Mouse (Mus musculus): ENCODE data around the gene Cep70. TPM values are rescaled to one million over a fixed set of nuclear protein-coding genes. Genes with fewer than 3 reads are reported as not detected.

Gene Cep70
- polyA plus RNA-seq, 1 experiment from 2014 or later: 29.0 TPM

- no peaks in the 10 kb centered on the region for H3K9me3 ChIP-seq
- H3K4me2 ChIP-seq (replicated peaks): no peak overlapping the region
- H3K4me3 ChIP-seq (replicated peaks): no peak overlapping the region
- no peaks in the 10 kb centered on the region for H3K27me3 ChIP-seq (replicated peaks)
- WGBS: 82% methylated on average over 7 of the region's 7 CpGs
- H3K9ac ChIP-seq: no peak overlapping the region
- H3K27ac ChIP-seq: no peak overlapping the region
- no peaks in the 10 kb centered on the region for H3K36me3 ChIP-seq
- ATAC-seq: no peak
- no peaks in the 10 kb centered on the region for H3K4me1 ChIP-seq (replicated peaks)
These were observed 82.2 kb downstream of the Cep70 start for GRCm38 (mm10) chr9:99325208-99325929.

GRCm38 (mm10) chr9:99325961-99326360, 82.8 kb downstream of the Cep70 start:
- WGBS: 77% methylated on average over 4 of the region's 4 CpGs
- Histone ChIP-seq H3K9me3 (no peaks in the 10 kb centered on the region), H3K4me3 (replicated peaks) (no peak overlapping the region), H3K27ac (no peak overlapping the region), H3K4me1 (replicated peaks) (no peaks in the 10 kb centered on the region), H3K9ac (no peak overlapping the region), H3K27me3 (replicated peaks) (no peaks in the 10 kb centered on the region), H3K4me2 (replicated peaks) (no peak overlapping the region), H3K36me3 (no peaks in the 10 kb centered on the region)
- ATAC-seq: no peak

- H3K9ac ChIP-seq: no peak overlapping the region
- no peaks in the 10 kb centered on the region for H3K36me3 ChIP-seq
- H3K4me2 ChIP-seq (replicated peaks): no peak overlapping the region
- no peaks in the 10 kb centered on the region for H3K27me3 ChIP-seq (replicated peaks)
- no peaks in the 10 kb centered on the region for H3K4me1 ChIP-seq (replicated peaks)
- H3K27ac ChIP-seq: no peak overlapping the region
- H3K9me3 ChIP-seq: no peaks in the 10 kb centered on the region
- no peak overlapping the region for H3K4me3 ChIP-seq (replicated peaks)
- 36% methylated on average over 4 of the region's 4 CpGs for WGBS
- no peak for ATAC-seq
These were observed 83.7 kb downstream of the Cep70 start for GRCm38 (mm10) chr9:99326881-99327280.

- H3K9me3 ChIP-seq: no peaks in the 10 kb centered on the region
- no peaks in the 10 kb centered on the region for H3K4me1 ChIP-seq (replicated peaks)
- no peak overlapping the region for H3K9ac ChIP-seq
- no peak for ATAC-seq
- no peaks in the 10 kb centered on the region for H3K27me3 ChIP-seq (replicated peaks)
- WGBS: 81% methylated on average over 4 of the region's 4 CpGs
- no peak overlapping the region for H3K27ac ChIP-seq
- H3K36me3 ChIP-seq: no peaks in the 10 kb centered on the region
- no peak overlapping the region for H3K4me2 ChIP-seq (replicated peaks)
- no peak overlapping the region for H3K4me3 ChIP-seq (replicated peaks)
These were observed 93.4 kb downstream of the Cep70 start for GRCm38 (mm10) chr9:99336538-99336937.

GRCm38 (mm10) chr9:99338293-99338692, 95.1 kb downstream of the Cep70 start:
- H3K4me1 ChIP-seq (replicated peaks): no peaks in the 10 kb centered on the region
- no peak overlapping the region for H3K4me3 ChIP-seq (replicated peaks)
- no peak overlapping the region for H3K27ac ChIP-seq
- H3K9me3 ChIP-seq: no peaks in the 10 kb centered on the region
- no peaks in the 10 kb centered on the region for H3K36me3 ChIP-seq
- no peaks in the 10 kb centered on the region for H3K27me3 ChIP-seq (replicated peaks)
- no peak for ATAC-seq
- no peak overlapping the region for H3K4me2 ChIP-seq (replicated peaks)
- H3K9ac ChIP-seq: no peak overlapping the region
- 100% methylated on average over 1 of the region's 1 CpGs for WGBS

- no peaks in the 10 kb centered on the region for H3K36me3 ChIP-seq
- H3K4me3 ChIP-seq (replicated peaks): no peak overlapping the region
- H3K27me3 ChIP-seq (replicated peaks): no peaks in the 10 kb centered on the region
- ATAC-seq: no peak
- H3K4me1 ChIP-seq (replicated peaks): no peaks in the 10 kb centered on the region
- no peak overlapping the region for H3K4me2 ChIP-seq (replicated peaks)
- no peaks in the 10 kb centered on the region for H3K9me3 ChIP-seq
- no peak overlapping the region for H3K9ac ChIP-seq
- WGBS: 81% methylated on average over 1 of the region's 1 CpGs
- no peak overlapping the region for H3K27ac ChIP-seq
These were observed 96.0 kb downstream of the Cep70 start for GRCm38 (mm10) chr9:99339182-99339581.

- Histone ChIP-seq H3K9me3 (no peaks in the 10 kb centered on the region), H3K36me3 (no peaks in the 10 kb centered on the region), H3K27me3 (replicated peaks) (no peaks in the 10 kb centered on the region), H3K27ac (no peak overlapping the region), H3K4me2 (replicated peaks) (no peak overlapping the region), H3K4me3 (replicated peaks) (no peak overlapping the region), H3K4me1 (replicated peaks) (no peaks in the 10 kb centered on the region), H3K9ac (no peak overlapping the region)
- ATAC-seq: no peak
- 74% methylated on average over 12 of the region's 12 CpGs for WGBS
These were observed 97.0 kb downstream of the Cep70 start for GRCm38 (mm10) chr9:99340126-99340525.

- H3K27ac ChIP-seq: no peak overlapping the region
- H3K4me2 ChIP-seq (replicated peaks): no peak overlapping the region
- H3K36me3 ChIP-seq: no peaks in the 10 kb centered on the region
- H3K4me1 ChIP-seq (replicated peaks): no peaks in the 10 kb centered on the region
- H3K9me3 ChIP-seq: no peaks in the 10 kb centered on the region
- 43% methylated on average over 3 of the region's 3 CpGs for WGBS
- no peak overlapping the region for H3K4me3 ChIP-seq (replicated peaks)
- no peak for ATAC-seq
- no peaks in the 10 kb centered on the region for H3K27me3 ChIP-seq (replicated peaks)
- no peak overlapping the region for H3K9ac ChIP-seq
These were observed 98.4 kb downstream of the Cep70 start for GRCm38 (mm10) chr9:99341600-99341999.

- H3K9me3 ChIP-seq: no peaks in the 10 kb centered on the region
- H3K36me3 ChIP-seq: no peaks in the 10 kb centered on the region
- H3K9ac ChIP-seq: no peak overlapping the region
- no peak overlapping the region for H3K4me3 ChIP-seq (replicated peaks)
- WGBS: 41% methylated on average over 4 of the region's 4 CpGs
- H3K4me2 ChIP-seq (replicated peaks): no peak overlapping the region
- H3K27me3 ChIP-seq (replicated peaks): no peaks in the 10 kb centered on the region
- ATAC-seq: no peak
- no peak overlapping the region for H3K27ac ChIP-seq
- no peaks in the 10 kb centered on the region for H3K4me1 ChIP-seq (replicated peaks)
These were observed 102.2 kb downstream of the Cep70 start for GRCm38 (mm10) chr9:99345351-99345792.

Other genes with a start within 250 kb of the Cep70 start
- 14.5 and 15.5 TPM in 2 replicates for gene Gm1123, start 207.7 kb upstream of the Cep70 start, polyA plus RNA-seq (2015; fragmentation: Nextera tagmentation; extraction: Ambion mirVana)
- 1.1 and 1.4 TPM in 2 replicates for gene Pik3cb, start 102.7 kb upstream of the Cep70 start, polyA plus RNA-seq (2015; fragmentation: Nextera tagmentation; extraction: Ambion mirVana)
- not detected in 2 replicates for gene Faiml, start 6.1 kb upstream of the Cep70 start, polyA plus RNA-seq (2015; fragmentation: Nextera tagmentation; extraction: Ambion mirVana)
- 0.40 and 0.53 TPM in 2 replicates for gene Esyt3, start 115.2 kb downstream of the Cep70 start, polyA plus RNA-seq (2015; fragmentation: Nextera tagmentation; extraction: Ambion mirVana)
- 11.0 and 12.5 TPM in 2 replicates for gene Mras, start 194.0 kb downstream of the Cep70 start, polyA plus RNA-seq (2015; fragmentation: Nextera tagmentation; extraction: Ambion mirVana)
- 0.25 and 0.33 TPM in 2 replicates for gene Nme9, start 208.1 kb downstream of the Cep70 start, polyA plus RNA-seq (2015; fragmentation: Nextera tagmentation; extraction: Ambion mirVana)

All from intestine, embryonic 15.5 days (tissue).